Mouse (Mus musculus): ENCODE measurements at regions not wholly inside any gene's neighbourhood (a gene's known extent, or its start where the extent isn't known, plus 50 kb on each side); places are given as distances from the start of the nearest gene placed in this dataset.

- DNase-seq (ENCODE audit: low spot score in 2 of 2): peak; percentile 7 to 22
These were observed 538.5 kb upstream of the Klf4 start for GRCm38 (mm10) chr4:56070664-56071334.

GRCm38 (mm10) chr4:56068859-56069258, 536.6 kb upstream of the Klf4 start:
- no peak for DNase-seq (ENCODE audit: low spot score in 2 of 2)

- DNase-seq (ENCODE audit: low spot score in 2 of 2): no peak
These were observed 532.4 kb upstream of the Klf4 start for GRCm38 (mm10) chr4:56064657-56065056.

- DNase-seq (ENCODE audit: low spot score in 2 of 2): no peak
These were observed 519.6 kb upstream of the Klf4 start for GRCm38 (mm10) chr4:56051792-56052380.

- DNase-seq (ENCODE audit: low spot score in 2 of 2): no peak
These were observed 507.1 kb upstream of the Klf4 start for GRCm38 (mm10) chr4:56039327-56039726.

GRCm38 (mm10) chr4:56036334-56036733, 504.1 kb upstream of the Klf4 start:
- DNase-seq (ENCODE audit: low spot score in 2 of 2): no peak

GRCm38 (mm10) chr4:56035543-56035942, 503.3 kb upstream of the Klf4 start:
- no peak for DNase-seq (ENCODE audit: low spot score in 2 of 2)

GRCm38 (mm10) chr4:56028441-56028840, 496.2 kb upstream of the Klf4 start:
- DNase-seq (ENCODE audit: low spot score in 2 of 2): no peak

- DNase-seq (ENCODE audit: low spot score in 2 of 2): no peak
These were observed 495.0 kb upstream of the Klf4 start for GRCm38 (mm10) chr4:56027258-56027657.

GRCm38 (mm10) chr4:56024478-56024877, 492.2 kb upstream of the Klf4 start:
- DNase-seq (ENCODE audit: low spot score in 2 of 2): no peak

GRCm38 (mm10) chr4:56018212-56018611, 485.9 kb upstream of the Klf4 start:
- DNase-seq (ENCODE audit: low spot score in 2 of 2): no peak

GRCm38 (mm10) chr4:56015481-56015880, 483.2 kb upstream of the Klf4 start:
- no peak for DNase-seq (ENCODE audit: low spot score in 2 of 2)

- no peak for DNase-seq (ENCODE audit: low spot score in 2 of 2)
These were observed 476.0 kb upstream of the Klf4 start for GRCm38 (mm10) chr4:56008287-56008686.

- no peak for DNase-seq (ENCODE audit: low spot score in 2 of 2)
These were observed 472.0 kb upstream of the Klf4 start for GRCm38 (mm10) chr4:56004227-56004626.

GRCm38 (mm10) chr4:56001312-56001731, 469.1 kb upstream of the Klf4 start:
- DNase-seq (ENCODE audit: low spot score in 2 of 2): no peak

GRCm38 (mm10) chr4:55984026-55984425, 451.8 kb upstream of the Klf4 start:
- DNase-seq (ENCODE audit: low spot score in 2 of 2): no peak

- DNase-seq (ENCODE audit: low spot score in 2 of 2): no peak
These were observed 446.3 kb upstream of the Klf4 start for GRCm38 (mm10) chr4:55978539-55978938.

- no peak for DNase-seq (ENCODE audit: low spot score in 2 of 2)
These were observed 444.0 kb upstream of the Klf4 start for GRCm38 (mm10) chr4:55976265-55976664.

GRCm38 (mm10) chr4:55973706-55974105, 441.4 kb upstream of the Klf4 start:
- DNase-seq (ENCODE audit: low spot score in 2 of 2): no peak

- no peak for DNase-seq (ENCODE audit: low spot score in 2 of 2)
These were observed 440.1 kb upstream of the Klf4 start for GRCm38 (mm10) chr4:55972235-55972819.

- no peak for DNase-seq (ENCODE audit: low spot score in 2 of 2)
These were observed 427.8 kb upstream of the Klf4 start for GRCm38 (mm10) chr4:55960063-55960462.

- no peak for DNase-seq (ENCODE audit: low spot score in 2 of 2)
These were observed 421.4 kb upstream of the Klf4 start for GRCm38 (mm10) chr4:55953701-55954100.

- DNase-seq (ENCODE audit: low spot score in 2 of 2): no peak
These were observed 420.0 kb upstream of the Klf4 start for GRCm38 (mm10) chr4:55952220-55952619.

All from spleen, postnatal 36 days (tissue).